22 mouse cellular contexts compared by ENCODE assay signal in genomic region chr13:8933499-8933898, GRCm38 (mm10). TPM values are rescaled to one million over a fixed set of nuclear protein-coding genes. Genes with fewer than 3 reads are reported as not detected.
DNase-seq lines count a peak whose midpoint lies in the region; ATAC-seq and TF ChIP-seq lines count a peak whose summit lies in the region.
"Had no signal": no experiment of that assay in that cellular context is flagged by ENCODE, and none has a peak within 500 bp of the region (broad histone marks: within the 10 kb centered on the region; RNA-seq: fewer than 3 reads in every experiment).

No protein-coding gene starts in this region.

- H3K27me3 ChIP-seq in G1E (ENCODE audit: insufficient read depth, low read length) = peaks cover 20% of the 10 kb centered on the region
- no peaks in the 10 kb centered on the region for H3K27me3 ChIP-seq in liver, embryonic 13.5 days
- H3K27me3 ChIP-seq: forebrain, embryonic 13.5 days; heart, embryonic 15.5 days; hindbrain, embryonic 13.5 days had no signal

- no peak for ATAC-seq in G1E (ENCODE audit: extremely low read depth, insufficient number of reproducible peaks, low FRiP score, poor library complexity, severe bottlenecking)
- peak; percentile 65 for ATAC-seq in liver, embryonic 13.5 days (ENCODE audit: low read depth)
- ATAC-seq in megakaryocyte-erythroid progenitor cell, adult 5-6 weeks (replicated peaks; ENCODE audit: low FRiP score, low TSS enrichment, poor library complexity, severe bottlenecking) = peak; percentile 89
- ATAC-seq: forebrain, embryonic 13.5 days; hindbrain, postnatal 0 days had no signal

- DNase-seq in G1E (ENCODE audit: low spot score) (peak; percentile 9), MEL-GATA-1-ER (ENCODE audit: extremely low read depth, low read depth) (peak; percentile 3)
- no peak for DNase-seq in liver, embryonic 13.5 days
- DNase-seq in spleen, postnatal 36 days (ENCODE audit: low spot score in 2 of 2) = no peak
- DNase-seq in frontal cortex, postnatal 14 days (ENCODE audit: low spot score in 2 of 2) = no peak
- DNase-seq: adrenal gland, adult 2 months; adrenal gland, postnatal 36 days; cerebellum, adult 2 months; cerebellum, postnatal 10 days; gastrocnemius, postnatal 10 days; heart, adult 18-20 months; heart, postnatal 14 days had no signal

- H3K4me3 ChIP-seq in G1E (ENCODE audit: low read depth, low read length) = no peak overlapping the region
- no peak overlapping the region for H3K4me3 ChIP-seq in liver, embryonic 13.5 days (replicated peaks)
- H3K4me3 ChIP-seq: embryonic facial prominence, embryonic 10.5 days; forebrain, embryonic 13.5 days; heart, embryonic 15.5 days; hindbrain, embryonic 13.5 days had no signal

- WGBS in liver, embryonic 13.5 days (ENCODE audit: insufficient replicate concordance) = 14% methylated on average over 2 of the region's 2 CpGs

- no peak overlapping the region for H3K27ac ChIP-seq in liver, embryonic 13.5 days
- H3K27ac ChIP-seq: embryonic facial prominence, embryonic 10.5 days; forebrain, embryonic 13.5 days; heart, embryonic 15.5 days; hindbrain, embryonic 13.5 days; hindbrain, postnatal 0 days had no signal

- no peaks in the 10 kb centered on the region for H3K9me3 ChIP-seq in G1E (replicated peaks)
- H3K9me3 ChIP-seq in liver, embryonic 13.5 days (replicated peaks) = no peaks in the 10 kb centered on the region
- H3K9me3 ChIP-seq: embryonic facial prominence, embryonic 10.5 days; forebrain, embryonic 13.5 days; heart, embryonic 15.5 days; hindbrain, embryonic 13.5 days had no signal

- no peak overlapping the region for H3K9ac ChIP-seq in liver, embryonic 13.5 days
- H3K9ac ChIP-seq: forebrain, embryonic 13.5 days; heart, embryonic 15.5 days; hindbrain, embryonic 13.5 days had no signal

- no peak for TF ChIP-seq CTCF in G1E (IDR thresholded peaks at IDR 0.05; ENCODE audit: low read depth, low read length)

- peaks cover 21% of the 10 kb centered on the region; the same call in 1 of the 2 replicates for H3K4me1 ChIP-seq in G1E (ENCODE audit: insufficient read depth, low read depth, low read length)
- H3K4me1 ChIP-seq in liver, embryonic 13.5 days (replicated peaks) = no peaks in the 10 kb centered on the region
- H3K4me1 ChIP-seq: embryonic facial prominence, embryonic 10.5 days; forebrain, embryonic 13.5 days; heart, embryonic 15.5 days; hindbrain, embryonic 13.5 days had no signal

- no peak overlapping the region for H3K4me2 ChIP-seq in liver, embryonic 13.5 days
- H3K4me2 ChIP-seq: forebrain, embryonic 13.5 days; heart, embryonic 11.5 days; heart, embryonic 15.5 days; hindbrain, embryonic 13.5 days had no signal

- no peaks in the 10 kb centered on the region for H3K36me3 ChIP-seq in G1E (replicated peaks)
- H3K36me3 ChIP-seq in liver, embryonic 13.5 days = no peaks in the 10 kb centered on the region
- H3K36me3 ChIP-seq: embryonic facial prominence, embryonic 10.5 days; heart, embryonic 15.5 days; hindbrain, embryonic 13.5 days had no signal

RNA-seq across cellular contexts. Expression of gene Gm9745, which starts 14.5 kb away (rescaled TPM):
- 1.5 and 2.6 TPM in 2 replicates for total RNA-seq in G1E (2014; fragmentation: Nextera tagmentation)
- not detected in 2 replicates for total RNA-seq in G1E (2017)
- polyA plus RNA-seq in G1E (2012) = not detected in 2 replicates
- not detected in 2 replicates for polyA plus RNA-seq in liver, embryonic 13.5 days (2015; fragmentation: Nextera tagmentation; extraction: Ambion mirVana)
- not detected in 2 replicates for total RNA-seq in megakaryocyte-erythroid progenitor cell, adult 5-6 weeks (2014; fragmentation: Nextera tagmentation)
- not detected in 2 replicates for total RNA-seq in megakaryocyte-erythroid progenitor cell, adult 5-6 weeks (2017)
- total RNA-seq: adrenal gland, adult 2 months; adrenal gland, postnatal 36 days; CH12.LX; gastrocnemius, postnatal 10 days; gastrocnemius, postnatal 4 days; heart, adult 18-20 months; heart, postnatal 14 days; hematopoietic stem cell, adult 5-6 weeks; hindbrain, postnatal 0 days had no signal
- polyA plus RNA-seq: adrenal gland, adult 2 months; cerebellum, adult 2 months; embryonic facial prominence, embryonic 10.5 days; forebrain, embryonic 13.5 days; heart, embryonic 11.5 days; heart, embryonic 15.5 days; hindbrain, embryonic 13.5 days; hindbrain, postnatal 0 days had no signal

RNA-seq across cellular contexts. Expression of gene Idi2, which starts 19.2 kb away (rescaled TPM):
- total RNA-seq in G1E (2014; fragmentation: Nextera tagmentation) = 1.4 TPM in 1 of 2 replicates, not detected in the other
- total RNA-seq in G1E (2017) = 1.1 and 1.3 TPM in 2 replicates
- 0.04 and 0.06 TPM in 2 replicates for polyA plus RNA-seq in G1E (2012)
- not detected in 2 replicates for polyA plus RNA-seq in liver, embryonic 13.5 days (2015; fragmentation: Nextera tagmentation; extraction: Ambion mirVana)
- 0.66 TPM in 1 of 2 replicates, not detected in the other for total RNA-seq in megakaryocyte-erythroid progenitor cell, adult 5-6 weeks (2014; fragmentation: Nextera tagmentation)
- total RNA-seq in megakaryocyte-erythroid progenitor cell, adult 5-6 weeks (2017) = 1.5 TPM in 1 of 2 replicates, not detected in the other
- total RNA-seq: adrenal gland, adult 2 months; adrenal gland, postnatal 36 days; CH12.LX; gastrocnemius, postnatal 10 days; gastrocnemius, postnatal 4 days; heart, adult 18-20 months; heart, postnatal 14 days; hematopoietic stem cell, adult 5-6 weeks; hindbrain, postnatal 0 days had no signal
- polyA plus RNA-seq: adrenal gland, adult 2 months; cerebellum, adult 2 months; embryonic facial prominence, embryonic 10.5 days; forebrain, embryonic 13.5 days; heart, embryonic 15.5 days; hindbrain, embryonic 13.5 days; hindbrain, postnatal 0 days had no signal

RNA-seq across cellular contexts. Expression of gene Idi1, which starts 48.2 kb away (rescaled TPM):
- 575 and 668 TPM in 2 replicates for total RNA-seq in G1E (2014; fragmentation: Nextera tagmentation)
- total RNA-seq in G1E (2017) = 871 and 936 TPM in 2 replicates
- 24.5 and 27.6 TPM in 2 replicates for polyA plus RNA-seq in G1E (2012)
- polyA plus RNA-seq in liver, embryonic 13.5 days (2015; fragmentation: Nextera tagmentation; extraction: Ambion mirVana) = 78.9 and 108 TPM in 2 replicates
- 25.7 and 30.0 TPM in 2 replicates for total RNA-seq in megakaryocyte-erythroid progenitor cell, adult 5-6 weeks (2014; fragmentation: Nextera tagmentation)
- 64.9 and 102 TPM in 2 replicates for total RNA-seq in megakaryocyte-erythroid progenitor cell, adult 5-6 weeks (2017)

Comparison
In these comparisons a context has a peak if more than half of its experiments do, and no peak if none do; other contexts are left out.
1. DNase-seq: peak in G1E (single experiment) and MEL-GATA-1-ER (single experiment); none in liver, embryonic 13.5 days (single experiment), spleen, postnatal 36 days (0 of 2) and frontal cortex, postnatal 14 days (0 of 2).
2. RNA of gene Idi1, which starts 48.2 kb away (total RNA-seq): 575 to 936 TPM in G1E; 25.7 to 102 TPM in megakaryocyte-erythroid progenitor cell, adult 5-6 weeks; every median in the first group is over 4 times any median in the second.